Mouse (Mus musculus): ENCODE measurements around the gene Shroom3.
A peak's percentile ranks its signal among the peaks of the same experiment; 100 is the strongest.

Shroom3 gene

GRCm38 (mm10) chr5:92808503-92809415 is 125.5 kb downstream of the Shroom3 start:
- DNase-seq (ENCODE audit: low spot score) = peak; percentile 92

GRCm38 (mm10) chr5:92809416-92809750 is 126.1 kb downstream of the Shroom3 start:
- DNase-seq (ENCODE audit: low spot score) = no peak

GRCm38 (mm10) chr5:92810922-92811533 is 127.8 kb downstream of the Shroom3 start:
- DNase-seq (ENCODE audit: low spot score) = no peak

- peak; percentile 45 for DNase-seq (ENCODE audit: low spot score)
Observed at GRCm38 (mm10) chr5:92811761-92812160, 128.5 kb downstream of the Shroom3 start.

GRCm38 (mm10) chr5:92812936-92813335 is 129.7 kb downstream of the Shroom3 start:
- peak; percentile 77 for DNase-seq (ENCODE audit: low spot score)

DNA sequence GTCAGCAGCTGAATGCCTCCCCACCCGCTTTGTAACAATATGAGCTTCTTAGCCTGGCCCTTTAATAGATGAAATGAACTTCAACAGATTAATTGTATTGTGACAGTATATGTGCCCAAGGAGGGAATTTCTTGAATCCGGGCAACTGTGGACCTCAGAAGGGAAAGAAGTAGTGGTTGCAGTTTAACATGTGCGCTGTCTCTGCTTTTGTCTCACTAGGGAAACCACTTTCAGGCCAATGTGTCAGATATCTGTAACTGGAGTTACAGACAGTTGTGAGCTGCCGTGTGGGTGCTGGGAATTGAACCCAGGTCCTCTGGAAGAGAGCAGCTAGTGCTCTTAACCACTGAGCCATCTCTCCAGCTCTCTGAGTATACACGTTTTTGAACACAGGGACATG is 130.3 kb downstream of the Shroom3 start:
- no peak for DNase-seq (ENCODE audit: low spot score)

GRCm38 (mm10) chr5:92814621-92815020 is 131.4 kb downstream of the Shroom3 start:
- DNase-seq (ENCODE audit: low spot score) = no peak

GRCm38 (mm10) chr5:92817122-92817822 is 134.0 kb downstream of the Shroom3 start:
- DNase-seq (ENCODE audit: low spot score) = no peak

DNA sequence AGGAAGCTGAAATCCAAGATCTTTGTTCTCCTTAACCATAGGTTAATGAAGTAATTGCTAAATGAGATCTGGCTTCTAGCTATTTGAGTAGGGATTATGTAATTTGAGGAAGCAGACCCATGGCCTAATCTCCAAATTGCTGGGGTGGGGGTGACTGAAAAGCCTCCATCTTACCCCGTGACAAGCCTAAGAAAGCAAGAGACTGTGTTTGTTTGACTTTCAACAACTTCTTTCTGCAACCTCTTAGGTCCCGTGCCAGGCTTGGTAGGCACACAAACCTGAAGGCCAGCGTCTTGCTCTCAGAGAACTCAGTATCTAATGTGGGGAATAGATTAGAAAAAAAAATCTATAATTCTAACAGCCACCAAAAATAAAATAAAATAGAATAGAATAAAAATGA is 138.1 kb downstream of the Shroom3 start:
- no peak for DNase-seq (ENCODE audit: low spot score)

DNA sequence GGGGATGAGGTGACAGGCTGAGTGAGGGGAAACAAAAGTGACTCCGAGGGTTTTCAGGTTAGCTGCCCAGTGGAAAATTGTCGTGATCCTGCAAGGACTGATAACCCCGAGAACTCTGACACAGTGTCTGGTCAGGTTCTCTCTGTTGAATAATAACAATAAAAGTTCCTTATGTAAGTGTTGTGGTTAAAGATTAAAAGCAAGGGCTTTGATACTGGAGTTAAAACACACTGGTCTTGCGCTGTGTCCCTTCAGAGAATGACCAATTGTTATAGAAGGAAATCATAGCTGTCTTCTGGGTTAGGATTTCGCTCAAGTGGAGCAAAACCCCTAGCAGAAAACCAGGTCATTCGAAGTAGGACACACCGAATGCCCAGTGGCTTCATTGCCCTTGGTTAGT is 140.3 kb downstream of the Shroom3 start:
- no peak for DNase-seq (ENCODE audit: low spot score)

DNA sequence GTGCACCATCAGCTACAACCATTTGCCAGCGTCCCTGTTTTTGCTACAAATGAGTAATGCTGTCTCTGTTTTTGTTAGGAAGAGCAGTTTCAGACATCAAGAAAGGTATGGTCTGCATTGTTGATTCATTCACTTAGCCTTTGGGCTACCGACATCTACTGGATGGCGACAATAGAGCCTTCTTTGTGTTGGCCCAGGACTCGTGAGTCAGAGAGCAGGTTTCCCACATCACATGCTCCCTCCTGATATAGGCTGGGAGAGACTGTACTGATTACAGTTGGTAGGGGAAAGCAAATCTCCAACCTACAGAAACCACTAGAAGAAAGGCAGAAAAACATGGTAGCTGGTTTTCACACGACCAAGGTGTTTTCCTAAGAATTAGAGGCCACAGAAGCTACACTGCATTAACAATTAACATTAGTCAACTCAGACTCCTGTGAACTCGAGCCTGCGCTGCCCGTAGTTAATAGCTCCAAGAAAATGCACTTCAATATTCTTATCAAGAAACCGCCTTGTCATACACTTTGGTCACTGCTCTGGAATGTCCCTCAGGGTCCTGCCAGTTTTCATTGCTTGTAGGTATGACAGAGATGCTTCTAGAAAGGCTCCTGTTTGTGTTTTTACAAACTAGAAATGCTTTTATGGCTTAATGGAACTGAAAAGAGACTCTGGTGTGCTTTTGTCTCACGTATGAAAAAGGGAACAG is 141.2 kb downstream of the Shroom3 start:
- peak; percentile 59 for DNase-seq (ENCODE audit: low spot score)

DNA sequence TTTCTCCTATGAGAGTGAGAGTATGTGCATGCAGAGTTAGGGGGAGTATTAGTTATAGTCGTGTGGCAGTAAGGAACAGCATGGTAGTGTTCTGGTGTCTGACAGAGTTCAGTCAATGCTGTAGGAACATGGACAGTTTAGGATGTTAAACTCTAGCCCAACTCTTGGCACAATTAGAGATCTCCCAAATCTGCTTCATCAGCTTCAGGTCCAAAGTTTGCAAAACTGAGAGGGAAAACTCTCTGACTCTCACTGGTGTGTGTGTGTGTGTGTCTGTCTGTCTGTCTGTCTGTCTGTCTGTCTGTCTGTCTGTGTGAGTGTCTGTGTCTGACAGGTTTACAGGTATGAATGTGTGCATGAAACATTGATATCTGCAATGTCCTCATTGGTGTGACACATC is 147.2 kb downstream of the Shroom3 start:
- no peak for DNase-seq (ENCODE audit: low spot score)

DNA sequence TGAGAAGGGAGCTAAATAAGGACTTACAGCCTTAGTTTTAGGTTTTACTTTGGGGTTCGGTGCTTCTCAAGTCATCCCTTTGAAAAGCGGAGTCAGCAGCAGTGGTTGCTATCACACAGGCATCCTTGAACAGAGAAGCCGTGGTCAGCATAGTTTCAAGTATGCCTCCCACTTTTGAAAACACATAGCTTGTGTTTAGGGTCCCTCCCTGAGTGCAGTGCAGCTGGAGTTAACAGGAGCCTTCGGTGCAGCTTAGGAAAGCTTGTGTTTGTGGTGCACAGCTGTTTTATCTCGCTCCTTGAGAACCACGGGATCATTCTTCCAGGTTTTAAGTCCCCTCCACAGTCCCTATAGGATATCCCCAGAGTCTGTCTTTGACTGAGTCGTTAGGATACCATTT is 151.3 kb downstream of the Shroom3 start:
- no peak for DNase-seq (ENCODE audit: low spot score)

- no peak for DNase-seq (ENCODE audit: low spot score)
Observed at GRCm38 (mm10) chr5:92837311-92837710, 154.1 kb downstream of the Shroom3 start.

DNA sequence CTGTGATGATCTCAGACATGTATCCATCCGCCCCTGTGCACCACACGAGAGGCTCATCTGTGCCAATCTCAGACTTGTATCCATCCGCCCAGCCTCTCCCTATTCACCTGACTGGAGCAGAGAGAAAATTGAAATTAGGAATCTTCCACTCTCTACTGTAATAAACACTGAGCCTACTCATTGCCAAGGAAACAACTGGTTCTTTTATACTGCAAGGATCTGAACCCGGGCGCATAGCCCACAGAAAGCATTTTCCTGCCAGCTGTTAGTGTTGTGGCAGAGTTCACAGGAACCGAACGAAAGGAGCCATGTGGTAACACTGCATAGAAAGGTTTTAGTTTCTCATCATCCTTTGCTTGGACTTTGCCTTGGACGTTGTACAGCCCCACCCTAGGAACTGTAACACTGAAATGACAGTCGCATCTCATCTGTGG is 155.1 kb downstream of the Shroom3 start:
- no peak for DNase-seq (ENCODE audit: low spot score)

DNA sequence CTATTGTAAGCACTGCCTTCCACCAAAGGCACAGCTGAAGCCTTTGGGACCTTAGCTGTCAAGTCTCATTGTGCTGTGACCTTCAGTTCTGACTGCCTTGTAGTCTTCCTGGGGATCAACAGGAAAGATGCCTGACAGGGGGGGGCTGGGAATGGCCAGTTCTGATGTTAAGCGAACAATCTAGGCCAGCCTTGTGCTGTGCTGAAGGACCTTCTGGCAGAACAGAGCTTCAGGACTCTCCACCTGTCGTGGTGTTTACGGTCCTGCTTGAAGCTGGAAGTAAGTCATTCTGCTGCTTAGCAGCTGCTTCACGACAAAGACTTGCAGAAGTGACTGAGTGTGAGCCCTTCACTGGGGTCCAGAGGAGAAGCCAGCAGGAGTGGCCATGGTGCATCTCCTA is 156.1 kb downstream of the Shroom3 start:
- no peak for DNase-seq (ENCODE audit: low spot score)

- peak; percentile 92 for DNase-seq (ENCODE audit: low spot score)
Observed at GRCm38 (mm10) chr5:92841474-92841873, 158.2 kb downstream of the Shroom3 start.

DNA sequence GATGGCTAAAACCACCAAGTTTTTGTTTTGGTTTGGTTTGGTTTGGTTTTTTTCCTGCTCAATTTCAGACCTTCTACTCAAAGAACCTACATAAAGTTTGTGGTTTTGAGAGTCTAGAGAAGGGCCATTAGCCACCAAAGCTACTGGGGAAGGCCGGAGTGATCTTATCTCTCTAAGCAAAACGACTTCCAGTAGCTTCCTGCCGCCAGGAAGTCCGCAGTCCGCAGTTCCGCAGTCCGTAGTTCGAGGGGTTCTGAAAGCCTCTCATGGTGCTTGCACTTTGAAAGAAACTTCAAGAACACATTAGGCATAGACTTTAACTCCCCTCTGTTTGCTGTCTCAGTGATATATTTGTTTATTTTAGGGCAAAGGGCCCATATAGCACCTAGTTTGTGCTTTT is 159.2 kb downstream of the Shroom3 start:
- no peak for DNase-seq (ENCODE audit: low spot score)

- peak; percentile 54 for DNase-seq (ENCODE audit: low spot score)
Observed at GRCm38 (mm10) chr5:92842881-92843280, 159.6 kb downstream of the Shroom3 start.

DNA sequence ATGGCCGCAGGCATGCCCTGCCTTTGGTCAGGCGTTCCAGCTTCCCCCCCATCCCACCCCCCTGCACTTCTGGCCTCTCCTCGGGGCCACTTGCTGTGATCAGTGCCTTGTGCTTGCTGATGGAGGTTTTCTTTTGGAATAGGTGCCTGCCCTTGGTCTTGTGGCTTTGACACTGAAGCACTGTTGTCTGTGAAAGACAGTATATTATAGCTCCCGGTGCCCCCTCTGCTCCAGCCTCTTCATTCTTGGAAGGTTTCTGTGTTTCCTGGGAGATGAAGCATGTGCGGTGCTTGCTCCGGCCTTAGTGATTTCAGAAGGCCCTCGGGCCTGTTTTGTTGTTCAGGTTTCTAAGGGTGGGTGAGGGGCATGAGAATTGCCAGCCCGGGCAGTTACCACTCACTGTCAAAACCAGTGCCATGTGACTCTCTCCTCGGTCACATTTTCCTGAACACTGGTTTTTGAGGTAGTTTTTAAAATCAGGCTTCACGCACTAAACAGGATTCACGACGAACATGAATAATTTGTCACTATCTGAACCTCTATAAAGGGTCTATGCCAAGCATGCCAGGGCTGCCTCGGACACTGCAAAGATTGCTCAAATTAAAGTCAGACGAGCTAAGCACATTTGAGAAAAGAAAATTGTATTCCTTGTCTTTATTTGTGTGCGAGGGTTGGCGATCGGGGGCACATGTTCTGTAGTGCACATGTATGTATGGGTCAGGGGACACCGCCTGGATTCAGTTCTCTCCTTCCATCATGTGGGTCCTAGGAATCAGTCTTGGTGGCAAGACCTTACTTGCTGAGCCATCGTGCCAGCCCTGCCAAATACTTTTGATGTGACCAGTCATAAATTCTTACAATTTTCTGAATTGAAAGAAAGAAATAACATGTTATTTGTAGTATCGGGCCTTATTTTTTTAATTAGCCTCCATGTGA is 160.9 kb downstream of the Shroom3 start:
- DNase-seq (ENCODE audit: low spot score) = no peak

GRCm38 (mm10) chr5:92849743-92850142 is 166.5 kb downstream of the Shroom3 start:
- DNase-seq (ENCODE audit: low spot score) = peak; percentile 51
